Mouse (Mus musculus) adrenal gland, adult 2 months (tissue): ENCODE measurements around the gene Car5b. TPM values are rescaled to one million over a fixed set of nuclear protein-coding genes. Genes with fewer than 3 reads are reported as not detected.

ENCODE experiments used
- DNase-seq: peaks from one replicate; pipeline ENCODE4 v3.0.0; 2021
- long read RNA-seq: library from polyadenylated mRNA; stranded (forward); transcript quantifications from one replicate; pipeline ENCODE4 v2.0.0, GENCODE M21; 2021
- polyA plus RNA-seq: library from polyadenylated mRNA; depleted of rRNA; stranded (reverse); fragments of >200 nt; gene quantifications from 2 replicates; pipeline ENCODE4 v1.2.3, GENCODE M21; 2012; rRNA removed
- total RNA-seq, 2 experiments: library from RNA; stranded (reverse); gene quantifications; 2 replicates each; pipeline ENCODE4 v1.2.3; 2021

Car5b gene
- total RNA-seq = 10 to 100 TPM; 22.5 to 49.6 TPM
- polyA plus RNA-seq = 5.0 and 10.2 TPM in 2 replicates
- long read RNA-seq, transcript Car5b-201 (8 exons, 3,436 nt) = major isoform, 9 of 12 reads
- long read RNA-seq, partial matches to known transcripts = 1 of 12 reads
- long read RNA-seq, other reads (novel, unspliced or antisense) = 2 of 12 reads

GRCm38 (mm10) chrX:164027607-164028289, at the start of gene Car5b:
Gene Car5b, minus strand, starts transcription at chrX:164027997.
- DNase-seq = peak; percentile 93

GRCm38 (mm10) chrX:164076040-164076775, 48.4 kb upstream of the Car5b start, which contains the start of gene Siah1b:
Gene Siah1b, minus strand, starts transcription at chrX:164076493.
- DNase-seq = peak; percentile 94

GRCm38 (mm10) chrX:164068968-164069367, 41.2 kb upstream of the Car5b start:
- DNase-seq = no peak

DNA sequence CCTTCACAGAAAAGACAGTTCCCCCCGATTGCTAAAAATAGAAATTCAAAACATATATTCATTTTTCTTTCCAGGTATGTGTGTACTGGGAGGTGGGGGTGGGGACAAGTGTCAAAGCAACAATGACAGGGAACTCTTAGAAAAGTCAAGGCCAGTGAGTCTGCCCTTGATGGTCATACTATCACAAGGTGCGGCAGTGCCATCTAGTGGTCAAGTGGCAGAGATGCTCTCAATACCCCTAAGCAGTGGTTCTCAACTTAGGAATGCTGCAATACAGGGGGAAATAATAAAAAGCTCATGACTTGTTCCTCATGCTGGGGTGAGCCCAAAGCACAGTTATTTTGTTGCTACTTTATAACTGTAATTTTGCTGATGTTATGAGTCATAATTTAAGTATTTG, 38.4 kb upstream of the Car5b start:
- peak; percentile 58 for DNase-seq

DNA sequence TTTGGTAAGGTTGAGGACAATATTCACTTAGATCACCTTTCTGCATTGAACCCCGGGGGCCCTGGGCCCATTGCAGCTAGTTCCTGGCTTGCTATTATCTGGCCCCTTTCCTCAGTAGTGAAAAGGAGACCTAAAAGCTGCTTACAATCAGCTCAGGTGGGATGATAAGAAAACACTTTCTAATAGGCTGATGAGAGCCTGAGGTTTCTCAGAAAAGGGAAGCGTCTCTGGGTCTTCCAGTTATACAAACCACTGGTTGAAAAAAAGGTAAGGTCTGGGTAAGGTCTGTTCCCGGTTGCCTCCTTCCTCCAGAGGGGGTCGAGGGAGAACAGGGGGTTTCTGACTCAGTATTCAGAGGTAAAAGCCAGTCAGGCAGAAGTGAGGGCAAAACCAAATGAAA, 31.3 kb upstream of the Car5b start:
- DNase-seq = no peak

DNA sequence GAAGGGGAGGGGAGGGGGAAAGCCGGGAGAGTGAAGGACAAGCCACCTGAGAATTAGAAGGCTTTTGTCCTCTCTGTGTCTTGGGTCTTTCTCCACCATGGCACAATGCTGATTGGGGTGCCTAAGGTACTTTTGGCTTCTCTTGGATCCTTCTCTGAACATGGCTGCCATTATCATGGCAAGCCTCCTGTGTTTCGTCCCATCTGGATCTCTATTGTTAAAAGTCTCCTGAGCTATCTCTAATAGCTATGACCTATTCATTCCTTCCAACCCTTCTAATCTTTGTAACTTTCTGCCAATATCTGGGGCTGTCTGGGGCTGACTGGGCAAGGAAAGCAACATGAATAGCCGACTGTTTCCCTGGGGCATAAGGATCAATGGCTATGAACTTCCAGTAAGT, 30.7 kb upstream of the Car5b start:
- DNase-seq = no peak

- no peak for DNase-seq
Measured at GRCm38 (mm10) chrX:164055726-164056125, 27.9 kb upstream of the Car5b start.

- DNase-seq = no peak
Measured at GRCm38 (mm10) chrX:164046736-164047135, 18.9 kb upstream of the Car5b start.

- DNase-seq = no peak
Measured at GRCm38 (mm10) chrX:164042069-164042468, 14.3 kb upstream of the Car5b start.

DNA sequence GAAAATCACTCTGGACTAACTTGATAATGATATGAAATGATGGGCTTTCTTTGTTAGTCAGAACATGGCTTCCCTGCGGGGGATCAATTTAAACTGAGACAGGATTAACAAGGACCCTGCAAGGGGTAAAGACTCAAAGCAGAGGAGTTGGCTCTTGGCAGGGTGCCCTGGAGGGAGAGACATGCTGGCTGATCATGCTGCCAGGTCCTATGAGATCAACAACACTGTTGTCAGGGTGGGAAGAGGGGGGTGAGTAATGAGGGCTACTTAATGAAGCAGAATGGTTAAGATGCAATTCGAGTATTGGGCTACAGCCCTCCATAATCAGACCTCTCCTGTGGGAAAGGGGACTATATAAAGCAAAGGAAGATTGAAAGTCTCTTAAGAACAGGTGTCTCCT, 11.1 kb upstream of the Car5b start:
- no peak for DNase-seq

DNA sequence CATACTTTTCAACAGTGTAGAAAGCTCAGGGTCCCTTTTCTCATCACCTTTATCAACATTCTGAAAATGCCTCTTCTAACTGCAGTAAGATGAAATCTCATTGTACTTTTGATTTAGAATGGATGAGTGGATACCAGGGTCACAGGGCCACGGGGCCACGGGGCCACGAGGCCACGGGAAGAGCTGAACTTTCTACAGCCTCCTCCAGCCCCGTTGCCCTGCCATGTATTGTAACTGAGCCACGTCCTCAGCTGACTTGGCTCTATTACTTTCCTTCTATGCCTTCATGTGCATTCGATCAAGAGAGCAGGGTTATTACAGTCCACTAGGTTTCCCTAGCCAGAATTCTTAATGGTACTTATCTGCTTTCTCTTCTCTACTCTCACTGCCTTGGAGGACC, 8.1 kb upstream of the Car5b start:
- DNase-seq = no peak

GRCm38 (mm10) chrX:164035401-164035800, 7.6 kb upstream of the Car5b start:
- DNase-seq = no peak

- DNase-seq = no peak
Measured at GRCm38 (mm10) chrX:164032526-164032925, 4.7 kb upstream of the Car5b start.

GRCm38 (mm10) chrX:164015636-164016035, 12.2 kb downstream of the Car5b start:
- no peak for DNase-seq

DNA sequence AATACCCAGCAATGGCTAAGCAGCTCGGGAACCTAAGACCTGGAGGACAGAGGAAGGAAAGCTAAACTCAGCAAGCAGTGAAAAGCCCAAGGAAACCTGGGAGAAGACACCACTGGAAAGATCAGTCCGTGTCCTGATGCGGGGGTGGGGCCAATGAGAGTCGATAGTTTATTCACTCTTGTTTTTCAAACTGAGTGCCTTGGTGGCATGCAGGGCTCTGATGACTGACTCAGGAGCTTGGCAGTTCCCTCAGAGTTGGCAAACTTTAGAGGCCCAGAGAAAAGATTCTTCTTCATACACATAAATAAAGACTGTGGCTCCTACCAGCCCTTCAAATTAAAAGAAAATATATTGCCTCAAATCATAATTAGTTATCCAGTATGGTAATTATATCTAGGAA, 12.8 kb downstream of the Car5b start:
- DNase-seq = no peak

DNA sequence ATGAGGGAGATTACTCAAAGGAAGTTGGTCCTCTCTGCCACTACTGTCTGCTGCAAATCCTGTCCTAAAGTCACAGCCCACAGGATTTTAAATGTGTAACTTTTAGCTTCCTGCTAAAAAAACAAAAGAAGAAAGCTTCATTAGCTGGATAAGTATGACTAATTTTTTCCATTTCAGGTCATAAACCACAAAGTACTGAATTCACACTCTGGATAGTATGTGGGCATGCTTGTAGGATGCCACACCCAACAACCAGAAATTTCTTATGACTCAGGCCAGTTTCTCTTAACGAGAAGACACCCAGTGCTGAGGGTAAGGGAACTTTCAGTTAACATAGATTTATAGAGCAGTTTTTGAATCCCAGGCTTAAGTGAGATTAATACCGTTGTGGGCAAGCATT, 14.5 kb downstream of the Car5b start:
- no peak for DNase-seq

GRCm38 (mm10) chrX:164004809-164005208, 23.0 kb downstream of the Car5b start:
- DNase-seq = peak; percentile 4

GRCm38 (mm10) chrX:163999848-164000247, 27.9 kb downstream of the Car5b start:
- DNase-seq = no peak

- DNase-seq = no peak
Measured at GRCm38 (mm10) chrX:163996754-163997153, 31.0 kb downstream of the Car5b start.

DNA sequence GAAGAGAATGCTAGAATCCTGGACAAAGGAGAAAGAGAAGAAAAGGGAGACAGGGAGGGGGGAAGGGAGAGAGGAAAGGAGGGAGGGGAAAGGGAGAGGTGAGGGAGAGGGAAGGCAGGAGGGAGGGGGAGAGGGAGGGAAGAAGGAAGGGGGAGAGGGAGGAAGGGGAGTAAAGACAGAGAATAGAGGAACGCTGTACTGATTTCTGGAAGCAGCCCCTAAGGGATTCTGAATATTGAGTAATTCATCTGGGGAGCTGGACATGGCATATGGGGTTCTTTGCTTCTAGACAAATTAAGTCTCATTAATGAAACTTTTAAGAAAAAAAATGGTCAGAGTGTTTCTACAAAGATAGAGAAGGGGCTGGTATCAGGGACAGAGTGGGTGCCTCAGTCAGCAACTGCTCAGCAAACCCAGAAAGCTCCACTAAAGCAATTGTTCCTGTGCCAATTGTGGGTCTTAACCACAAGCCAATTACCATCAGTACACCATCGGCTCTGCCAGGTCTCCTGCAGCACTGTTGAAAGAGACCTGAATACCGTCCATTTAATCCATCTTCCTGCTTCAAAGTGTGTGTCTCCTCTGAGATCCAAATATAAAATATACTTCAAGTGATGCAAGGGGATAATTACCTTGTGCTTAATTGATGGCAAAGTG, 40.0 kb downstream of the Car5b start:
- DNase-seq = no peak

DNA sequence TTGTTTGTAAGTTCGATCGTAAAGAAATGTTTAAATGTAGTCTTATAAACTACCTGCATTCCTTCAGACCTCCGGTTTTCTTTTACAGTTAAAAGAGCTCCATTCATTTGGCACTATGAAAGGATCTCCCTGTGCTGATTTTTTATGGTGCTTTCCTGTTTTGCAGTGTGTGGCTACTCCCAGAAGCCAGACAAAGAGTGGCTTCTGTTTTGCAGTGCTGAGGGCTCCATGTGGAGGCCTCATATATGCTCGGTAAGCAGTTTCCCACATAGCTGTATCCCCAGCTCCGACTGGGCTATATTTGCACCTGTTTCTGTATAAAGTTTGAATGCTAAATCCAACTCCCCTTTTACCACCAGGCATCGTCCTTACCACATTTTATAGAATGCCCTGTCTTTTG, 45.7 kb downstream of the Car5b start:
- no peak for DNase-seq

DNA sequence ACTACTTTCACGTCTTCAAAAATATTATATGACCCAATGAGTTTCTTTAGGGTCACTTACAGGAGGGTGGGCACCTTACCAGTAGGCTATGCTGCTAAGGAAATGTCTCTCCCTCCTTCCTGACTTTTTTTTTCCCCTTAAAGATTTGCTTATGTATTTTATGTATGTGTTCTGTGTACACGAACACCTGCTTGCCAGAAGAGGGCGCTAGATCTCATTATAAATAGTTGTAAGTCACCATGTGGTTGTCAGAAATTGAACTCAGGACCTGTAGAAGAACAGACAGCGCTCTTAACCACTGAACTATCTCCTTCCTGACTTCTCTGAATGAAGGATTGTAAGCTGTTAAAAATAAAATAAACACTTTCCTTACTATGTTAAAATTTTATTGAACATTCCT, 46.3 kb downstream of the Car5b start:
- no peak for DNase-seq

- DNase-seq = no peak
Measured at GRCm38 (mm10) chrX:163981092-163981491, 46.7 kb downstream of the Car5b start.
